Mouse (Mus musculus): ENCODE data around the gene Tnfaip3. TPM values are rescaled to one million over a fixed set of nuclear protein-coding genes. Genes with fewer than 3 reads are reported as not detected.

Tnfaip3 gene
- polyA plus RNA-seq, 1 experiment from 2014 or later: 2.6 TPM

Other genes with a start within 250 kb of the Tnfaip3 start
- 0.55 and 0.71 TPM in 2 replicates for gene Gm4922, start 228.9 kb downstream of the Tnfaip3 start, polyA plus RNA-seq (2015; fragmentation: Nextera tagmentation; extraction: Ambion mirVana)
- 10.0 and 11.6 TPM in 2 replicates for gene Perp, start 170.6 kb downstream of the Tnfaip3 start, polyA plus RNA-seq (2015; fragmentation: Nextera tagmentation; extraction: Ambion mirVana)